Mouse (Mus musculus) bone marrow, adult 2 months (tissue): ENCODE measurements around the gene Dock7.

Experiments
- CTCF ChIP-seq: fragments of 200-500 bp; IDR thresholded peaks from 2 replicates; pipeline ENCODE4 v1.5.1; 2011; ENCODE audit warnings: low read length, control low read depth; ENCODE audit not compliant: control insufficient read depth, insufficient read depth
- POLR2A ChIP-seq: fragments of 200-500 bp; IDR thresholded peaks from 2 replicates; pipeline ENCODE4 v1.6.1; 2011; ENCODE audit warnings: low read depth, mild to moderate bottlenecking, control low read depth, low read length, borderline replicate concordance; ENCODE audit not compliant: control insufficient read depth

- no peak for TF ChIP-seq CTCF
- no peak for TF ChIP-seq POLR2A
Measured at GRCm38 (mm10) chr4:99068806-99069205, 51.9 kb downstream of the Dock7 start.
